Mouse (Mus musculus) midbrain, embryonic 11.5 days (tissue): ENCODE results near the gene Krtap6-1. TPM values are rescaled to one million over a fixed set of nuclear protein-coding genes. Genes with fewer than 3 reads are reported as not detected.

Experiments
- polyA plus RNA-seq: library from polyadenylated mRNA; unstranded; fragments of >200 nt; fragmentation: Nextera tagmentation; extraction: Ambion mirVana; gene quantifications from 2 replicates; pipeline ENCODE4 v1.2.1, GENCODE M21; 2014

Gene Krtap6-1
- polyA plus RNA-seq, 1 experiment from 2014 or later: not detected

Other genes starting within 250 kb of the Krtap6-1 start
- gene Gm20741, start 219.5 kb upstream of the Krtap6-1 start, polyA plus RNA-seq: not detected in 2 replicates
- not detected in 2 replicates for gene Krtap15, start 211.5 kb upstream of the Krtap6-1 start, polyA plus RNA-seq
- gene Krtap14, start 205.6 kb upstream of the Krtap6-1 start, polyA plus RNA-seq: not detected in 2 replicates
- gene Krtap19-1, start 162.3 kb upstream of the Krtap6-1 start, polyA plus RNA-seq: not detected in 2 replicates
- not detected in 2 replicates for gene Krtap19-2, start 157.4 kb upstream of the Krtap6-1 start, polyA plus RNA-seq
- gene Krtap19-3, start 153.7 kb upstream of the Krtap6-1 start, polyA plus RNA-seq: not detected in 2 replicates
- gene Krtap19-4, start 146.6 kb upstream of the Krtap6-1 start, polyA plus RNA-seq: not detected in 2 replicates
- not detected in 2 replicates for gene Krtap19-5, start 135.2 kb upstream of the Krtap6-1 start, polyA plus RNA-seq
- gene Krtap19-9b, start 99.4 kb upstream of the Krtap6-1 start, polyA plus RNA-seq: not detected in 2 replicates
- not detected in 2 replicates for gene Krtap16-3, start 68.8 kb upstream of the Krtap6-1 start, polyA plus RNA-seq
- not detected in 2 replicates for gene Krtap22-2, start 20.9 kb upstream of the Krtap6-1 start, polyA plus RNA-seq
- gene Gm10229, start 16.4 kb upstream of the Krtap6-1 start, polyA plus RNA-seq: not detected in 2 replicates
- not detected in 2 replicates for gene Gm10228, start 9.8 kb downstream of the Krtap6-1 start, polyA plus RNA-seq
- not detected in 2 replicates for gene Krtap6-5, start 16.2 kb downstream of the Krtap6-1 start, polyA plus RNA-seq
- gene 1110025L11Rik, start 32.3 kb downstream of the Krtap6-1 start, polyA plus RNA-seq: not detected in 2 replicates
- not detected in 2 replicates for gene Krtap6-3, start 52.3 kb downstream of the Krtap6-1 start, polyA plus RNA-seq
- not detected in 2 replicates for gene Gm6358, start 109.2 kb downstream of the Krtap6-1 start, polyA plus RNA-seq
- gene Gm10061, start 119.4 kb downstream of the Krtap6-1 start, polyA plus RNA-seq: not detected in 2 replicates
- gene Gm9789, start 126.3 kb downstream of the Krtap6-1 start, polyA plus RNA-seq: not detected in 2 replicates
- not detected in 2 replicates for gene Gm7735, start 137.8 kb downstream of the Krtap6-1 start, polyA plus RNA-seq
- gene 1110057P08Rik, start 143.0 kb downstream of the Krtap6-1 start, polyA plus RNA-seq: not detected in 2 replicates
- not detected in 2 replicates for gene Krtap20-2, start 174.2 kb downstream of the Krtap6-1 start, polyA plus RNA-seq